Comparison of ENCODE assay signal across 15 mouse cellular contexts in genomic region chr12:54349403-54349802, GRCm38 (mm10).
"Had no signal": no experiment of that assay in that cellular context is flagged by ENCODE, and none has a peak within 500 bp of the region (broad histone marks: within the 10 kb centered on the region; RNA-seq: fewer than 3 reads in every experiment).

No protein-coding gene starts in this region.

- H3K4me3 ChIP-seq: neural tube, embryonic 13.5 days; neural tube, embryonic 15.5 days; stomach, embryonic 15.5 days had no signal

- H3K9me3 ChIP-seq: neural tube, embryonic 13.5 days; neural tube, embryonic 15.5 days; stomach, embryonic 15.5 days had no signal

- H3K4me2 ChIP-seq: neural tube, embryonic 13.5 days; neural tube, embryonic 15.5 days; stomach, embryonic 15.5 days had no signal

- H3K27ac ChIP-seq: neural tube, embryonic 13.5 days; neural tube, embryonic 15.5 days; stomach, embryonic 15.5 days had no signal

- H3K27me3 ChIP-seq: neural tube, embryonic 13.5 days; neural tube, embryonic 15.5 days; stomach, embryonic 15.5 days had no signal

- H3K9ac ChIP-seq: neural tube, embryonic 13.5 days; neural tube, embryonic 15.5 days; stomach, embryonic 15.5 days had no signal

- DNase-seq: retina, postnatal 1 day; right cerebral cortex, adult 18-20 months; right cerebral cortex, postnatal 14 days; right cerebral cortex, postnatal 25 days; right cerebral cortex, postnatal 4 days; spleen, adult 18-20 months; thymus, adult 18-20 months; thymus, adult 2 months; thymus, postnatal 14 days; thymus, postnatal 25 days; thymus, postnatal 36 days; thymus, postnatal 4 days had no signal

- H3K36me3 ChIP-seq: neural tube, embryonic 13.5 days; neural tube, embryonic 15.5 days; stomach, embryonic 15.5 days had no signal
